Mouse (Mus musculus) c-Kit-positive CD71-negative TER-119-negative erythroid progenitor cells, embryonic 14.5 days (primary cell): ENCODE measurements around the gene Rap2b.
A peak's percentile ranks its signal among the peaks of the same experiment; 100 is the strongest.

Source experiments
- DNase-seq: peaks from one replicate; pipeline ENCODE4 v3.0.0-alpha.2; 2013; ENCODE audit warnings: low read depth

Rap2b gene

GRCm38 (mm10) chr3:61386368-61386767 lies 24.9 kb downstream of the Rap2b start:
- DNase-seq = no peak

GRCm38 (mm10) chr3:61391564-61391963 lies 30.1 kb downstream of the Rap2b start:
- no peak for DNase-seq

- DNase-seq = peak; percentile 18
These were observed 31.4 kb downstream of the Rap2b start for GRCm38 (mm10) chr3:61392881-61393280.

- no peak for DNase-seq
These were observed 32.1 kb downstream of the Rap2b start for GRCm38 (mm10) chr3:61393520-61393919.

GRCm38 (mm10) chr3:61395382-61395781 lies 33.9 kb downstream of the Rap2b start:
- no peak for DNase-seq

GRCm38 (mm10) chr3:61396728-61397127 lies 35.3 kb downstream of the Rap2b start:
- DNase-seq = no peak

GRCm38 (mm10) chr3:61400823-61401387 lies 39.5 kb downstream of the Rap2b start:
- DNase-seq = no peak

GRCm38 (mm10) chr3:61406921-61407320 lies 45.5 kb downstream of the Rap2b start:
- no peak for DNase-seq

- DNase-seq = peak; percentile 53
These were observed 48.2 kb downstream of the Rap2b start for GRCm38 (mm10) chr3:61409683-61410082.

GRCm38 (mm10) chr3:61415883-61416282 lies 54.4 kb downstream of the Rap2b start:
- DNase-seq = no peak
